Mouse (Mus musculus) liver, adult 2 months (tissue): ENCODE measurements at regions not wholly inside any gene's neighbourhood (a gene's known extent, or its start where the extent isn't known, plus 50 kb on each side); places are given as distances from the start of the nearest gene placed in this dataset.
"Not testable (repeated sequence)": the region's sequence is repeated elsewhere in the genome, so short reads cannot be mapped to it uniquely, and the experiment has no call there.

Experiments used
- DNase-seq: peaks from one replicate; pipeline ENCODE4 v3.0.0-alpha.2; 2011; ENCODE audit warnings: low read depth, low spot score; ENCODE audit errors: extremely low read depth
- H3K27ac ChIP-seq: fragments of 200-500 bp; replicated peaks from 2 replicates; pipeline ENCODE4 v1.5.1; 2012; ENCODE audit warnings: low read depth, mild to moderate bottlenecking, control low read depth, inconsistent platforms, low read length; ENCODE audit not compliant: insufficient read depth
- H3K27me3 ChIP-seq: fragments of 200-500 bp; 2 replicates; pipeline ENCODE4 v1.6.1; 2012; ENCODE audit warnings: mild to moderate bottlenecking, moderate library complexity, low read length, inconsistent platforms; ENCODE audit not compliant: control insufficient read depth, insufficient read depth
- H3K36me3 ChIP-seq: fragments of 200-500 bp; 2 replicates; pipeline ENCODE4 v1.6.1; 2012; ENCODE audit warnings: low read length, inconsistent platforms; ENCODE audit not compliant: control insufficient read depth, insufficient read depth
- H3K4me1 ChIP-seq: fragments of 200-500 bp; 2 replicates; pipeline ENCODE4 v1.6.1; 2011; ENCODE audit warnings: low read length; ENCODE audit not compliant: control insufficient read depth, insufficient read depth
- H3K4me3 ChIP-seq: fragments of 200-500 bp; 2 replicates; pipeline ENCODE4 v1.5.1; 2011; ENCODE audit warnings: low read depth, mild to moderate bottlenecking, control low read depth, low read length, moderate library complexity; ENCODE audit not compliant: insufficient read depth
- H3K79me2 ChIP-seq: fragments of 200-500 bp; 2 replicates; pipeline ENCODE4 v1.6.1; 2012; ENCODE audit warnings: inconsistent platforms, mild to moderate bottlenecking, low read length, moderate library complexity; ENCODE audit not compliant: control insufficient read depth, insufficient read depth
- H3K9ac ChIP-seq: fragments of 200-500 bp; 2 replicates; pipeline ENCODE4 v1.6.1; 2012; ENCODE audit warnings: low read depth, mild to moderate bottlenecking, control low read depth, inconsistent platforms, low read length
- WGBS: fragments of 180-500 bp; shearing (Covaris S2); methylation state at CpG from one replicate; pipeline ENCODE4 v1.1.7; 2018; 5-methylcytosine and 5-hydroxymethylcytosine counted together

DNA sequence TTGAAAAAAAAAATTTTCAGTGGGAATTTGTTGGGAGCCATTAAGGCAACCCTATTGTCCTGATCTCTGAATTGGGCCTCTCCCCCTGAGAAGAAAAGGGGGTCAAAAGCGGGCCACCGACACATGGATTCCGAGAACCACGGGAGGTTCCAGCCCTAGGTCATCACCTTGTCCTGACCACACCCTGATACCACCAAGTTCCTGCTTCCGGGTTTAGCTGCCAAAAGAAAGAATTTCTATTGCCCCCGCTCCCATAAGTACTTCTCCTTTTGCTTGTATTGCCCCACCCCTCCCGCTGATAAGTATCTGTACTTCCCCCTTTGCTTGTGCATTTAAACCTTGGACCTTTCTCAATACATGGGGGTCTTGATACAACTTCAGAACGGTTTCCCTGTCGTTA, 50.8 kb upstream of the Zfp808 start:
- 91% methylated on average over 9 of the region's 9 CpGs for WGBS
- not testable (repeated sequence) for DNase-seq

More for the DNA sequence above, 50.8 kb upstream of the Zfp808 start:
- not testable (repeated sequence) for H3K4me1 ChIP-seq, H3K27ac ChIP-seq, H3K4me3 ChIP-seq, H3K27me3 ChIP-seq, H3K36me3 ChIP-seq, H3K9ac ChIP-seq, H3K79me2 ChIP-seq
